ENCODE assay signal across 27 mouse cellular contexts in genomic region chr5:52149138-52149537, GRCm38 (mm10). TPM values are rescaled to one million over a fixed set of nuclear protein-coding genes. Genes with fewer than 3 reads are reported as not detected.
DNase-seq lines count a peak whose midpoint lies in the region; ATAC-seq and TF ChIP-seq lines count a peak whose summit lies in the region.
"Had no signal": no experiment of that assay in that cellular context is flagged by ENCODE, and none has a peak within 500 bp of the region (broad histone marks: within the 10 kb centered on the region; RNA-seq: fewer than 3 reads in every experiment).

No protein-coding gene starts in this region.

- WGBS in midbrain, embryonic 13.5 days: 95% methylated on average over 3 of the region's 3 CpGs
- WGBS in midbrain, embryonic 14.5 days: 97% methylated on average over 3 of the region's 3 CpGs

- H3K4me2 ChIP-seq in midbrain, embryonic 13.5 days (replicated peaks): no peak overlapping the region
- no peak overlapping the region for H3K4me2 ChIP-seq in midbrain, embryonic 14.5 days (ENCODE audit: low read length)
- H3K4me2 ChIP-seq: embryonic facial prominence, embryonic 13.5 days; forebrain, embryonic 12.5 days; forebrain, embryonic 15.5 days; heart, embryonic 11.5 days; hindbrain, embryonic 13.5 days had no signal

- peak; percentile 23 to 58; a peak in 2 of 4 replicates for TF ChIP-seq EP300 in MEL (IDR thresholded peaks at IDR 0.05; ENCODE audit: low read depth in 1 of 2, low read length in 2 of 2)

- peaks cover 32 to 62% of the 10 kb centered on the region in 2 experiments for H3K36me3 ChIP-seq in MEL (ENCODE audit: control insufficient read depth in 1 of 2, insufficient read depth in 2 of 2, low read length in 2 of 2)
- H3K36me3 ChIP-seq in midbrain, embryonic 13.5 days: peaks cover 29% of the 10 kb centered on the region
- peaks cover 27% of the 10 kb centered on the region for H3K36me3 ChIP-seq in midbrain, embryonic 14.5 days (ENCODE audit: control insufficient read depth, insufficient read depth, low read length)

- H3K4me1 ChIP-seq in MEL (ENCODE audit: control insufficient read depth in 1 of 2, insufficient read depth in 2 of 2, low read length in 2 of 2): peaks cover 2 to 15% of the 10 kb centered on the region in 2 experiments; a peak in 3 of 4 replicates
- H3K4me1 ChIP-seq in midbrain, embryonic 13.5 days (replicated peaks): no peaks in the 10 kb centered on the region
- H3K4me1 ChIP-seq in midbrain, embryonic 14.5 days (ENCODE audit: control insufficient read depth, insufficient read depth, low read length): no peaks in the 10 kb centered on the region
- H3K4me1 ChIP-seq: embryonic facial prominence, embryonic 10.5 days; embryonic facial prominence, embryonic 13.5 days; forebrain, embryonic 12.5 days; forebrain, embryonic 15.5 days; hindbrain, embryonic 10.5 days; hindbrain, embryonic 13.5 days had no signal

- no peak for TF ChIP-seq CTCF in MEL (IDR thresholded peaks at IDR 0.05 in 2 of 3, conservative IDR thresholded peaks at IDR 0.05 in 1 of 3; ENCODE audit: control insufficient read depth in 1 of 3, insufficient read depth in 1 of 3, low read depth in 2 of 3, low read length in 3 of 3, poor library complexity in 1 of 3, severe bottlenecking in 1 of 3)

- H3K79me2 ChIP-seq in MEL (ENCODE audit: control insufficient read depth, insufficient read depth, low read length, poor library complexity): peaks cover 2% of the 10 kb centered on the region; the same call in 1 of the 2 replicates

- no peak for TF ChIP-seq RAD21 in MEL (IDR thresholded peaks at IDR 0.05; ENCODE audit: low read depth, low read length)

- DNase-seq in CD4-positive helper T cell, adult 2 months (ENCODE audit: low read depth, low spot score): peak; percentile 66
- peak; percentile 33 for DNase-seq in MEL (ENCODE audit: low read depth, low spot score)
- peak; percentile 74 for DNase-seq in induced T-regulatory cell, adult 2 months (ENCODE audit: low read depth)
- DNase-seq in thymus, postnatal 36 days: no peak
- DNase-seq in midbrain, embryonic 14.5 days: no peak
- no peak for DNase-seq in gastrocnemius, postnatal 25 days
- DNase-seq: adrenal gland, adult 2 months; adrenal gland, postnatal 14 days; cerebellum, adult 11-12 months; cerebellum, adult 8-10 months; cerebellum, postnatal 10 days; cerebellum, postnatal 36 days; embryo, embryonic 11 days; gastrocnemius, postnatal 10 days; heart, adult 11 months; heart, postnatal 36 days had no signal

- TF ChIP-seq POLR2A in MEL (IDR thresholded peaks at IDR 0.05; ENCODE audit: control insufficient read depth in 1 of 2, insufficient read depth in 1 of 2, low read depth in 1 of 2, low read length in 2 of 2, poor library complexity in 1 of 2): no peak; a peak in 1 of 4 replicates

- H3K4me3 ChIP-seq in MEL (ENCODE audit: control insufficient read depth in 1 of 2, insufficient read depth in 1 of 2, low read depth in 2 of 2, low read length in 2 of 2): no peak overlapping the region
- H3K4me3 ChIP-seq in midbrain, embryonic 13.5 days (replicated peaks): no peak overlapping the region
- no peak overlapping the region for H3K4me3 ChIP-seq in midbrain, embryonic 14.5 days (replicated peaks; ENCODE audit: low read depth, low read length)
- H3K4me3 ChIP-seq: embryonic facial prominence, embryonic 10.5 days; embryonic facial prominence, embryonic 13.5 days; erythroblast, embryonic 14.5 days; forebrain, embryonic 12.5 days; forebrain, embryonic 15.5 days; hindbrain, embryonic 10.5 days; hindbrain, embryonic 13.5 days had no signal

- H3K9me3 ChIP-seq in MEL (replicated peaks; ENCODE audit: insufficient read depth, low read length): no peaks in the 10 kb centered on the region
- no peaks in the 10 kb centered on the region for H3K9me3 ChIP-seq in midbrain, embryonic 13.5 days
- H3K9me3 ChIP-seq in midbrain, embryonic 14.5 days (ENCODE audit: control insufficient read depth, low read length): no peaks in the 10 kb centered on the region
- H3K9me3 ChIP-seq: embryonic facial prominence, embryonic 10.5 days; embryonic facial prominence, embryonic 13.5 days; forebrain, embryonic 12.5 days; forebrain, embryonic 15.5 days; hindbrain, embryonic 10.5 days; hindbrain, embryonic 13.5 days had no signal

- no peaks in the 10 kb centered on the region for H3K27me3 ChIP-seq in MEL (ENCODE audit: control insufficient read depth in 1 of 2, insufficient read depth in 2 of 2, low read length in 2 of 2)
- no peaks in the 10 kb centered on the region for H3K27me3 ChIP-seq in midbrain, embryonic 13.5 days
- no peaks in the 10 kb centered on the region for H3K27me3 ChIP-seq in midbrain, embryonic 14.5 days (ENCODE audit: control insufficient read depth, insufficient read depth, low read length)
- H3K27me3 ChIP-seq: embryonic facial prominence, embryonic 13.5 days; forebrain, embryonic 12.5 days; forebrain, embryonic 15.5 days; hindbrain, embryonic 13.5 days had no signal

- no peak overlapping the region for H3K27ac ChIP-seq in MEL (ENCODE audit: control insufficient read depth, low read depth, low read length)
- no peak overlapping the region for H3K27ac ChIP-seq in midbrain, embryonic 13.5 days
- H3K27ac ChIP-seq in midbrain, embryonic 14.5 days (replicated peaks; ENCODE audit: low read depth, low read length): no peak overlapping the region
- H3K27ac ChIP-seq: embryonic facial prominence, embryonic 10.5 days; embryonic facial prominence, embryonic 13.5 days; forebrain, embryonic 12.5 days; forebrain, embryonic 15.5 days; hindbrain, embryonic 10.5 days; hindbrain, embryonic 13.5 days had no signal

- ATAC-seq in midbrain, embryonic 13.5 days: no peak
- no peak for ATAC-seq in midbrain, embryonic 14.5 days (ENCODE audit: low FRiP score, low TSS enrichment)
- ATAC-seq: forebrain, embryonic 15.5 days; hindbrain, embryonic 16.5 days; intestine, postnatal 0 days had no signal

- H3K9ac ChIP-seq in MEL (ENCODE audit: control insufficient read depth, low read depth, low read length, poor library complexity, severe bottlenecking): no peak overlapping the region
- H3K9ac ChIP-seq in midbrain, embryonic 13.5 days (replicated peaks): no peak overlapping the region
- no peak overlapping the region for H3K9ac ChIP-seq in midbrain, embryonic 14.5 days (replicated peaks; ENCODE audit: low read length)
- H3K9ac ChIP-seq: embryonic facial prominence, embryonic 13.5 days; forebrain, embryonic 12.5 days; forebrain, embryonic 15.5 days; hindbrain, embryonic 13.5 days had no signal

TF ChIP-seq in MEL, 35 proteins besides CTCF, POLR2A, EP300 and RAD21:
- TF ChIP-seq ZC3H11A (IDR thresholded peaks at IDR 0.05; ENCODE audit: low read depth, low read length) (no peak), MEF2A (IDR thresholded peaks at IDR 0.05; ENCODE audit: extremely low read depth, insufficient replicate concordance, low read depth, low read length, poor library complexity, severe bottlenecking) (no peak), USF2 (IDR thresholded peaks at IDR 0.05; ENCODE audit: borderline replicate concordance in 1 of 2, insufficient read depth in 1 of 2, low read depth in 1 of 2, low read length in 2 of 2) (0 out of 4 replicates have a peak, but pooled peaks of 1 of the 2 experiments have one; percentile 6)
TF ChIP-seq in MEL: peak in this region for 1.

RNA-seq across cellular contexts. Expression of gene Dhx15, which starts 41.2 kb away (rescaled TPM):
- 153 and 157 TPM in 2 replicates for total RNA-seq in MEL (2012; rRNA removed)
- polyA plus RNA-seq in MEL (2012; ENCODE audit: insufficient read depth in 1 of 2, insufficient read length in 2 of 2, low read depth in 1 of 2, low replicate concordance in 2 of 2, missing spikeins in 1 of 2): 100 to 1,000 TPM; 309 to 348 TPM
- 164 and 169 TPM in 2 replicates for polyA plus RNA-seq in midbrain, embryonic 13.5 days (2015; fragmentation: Nextera tagmentation; extraction: Ambion mirVana)
- polyA plus RNA-seq in midbrain, embryonic 14.5 days (2014; fragmentation: Nextera tagmentation; extraction: Ambion mirVana): 84.0 and 87.5 TPM in 2 replicates
- 10 to 100 TPM; 33.4 to 34.6 TPM for total RNA-seq in gastrocnemius, postnatal 25 days (2021)

Comparison
In these comparisons a context has a peak if more than half of its experiments do, and no peak if none do; other contexts are left out.
1. DNase-seq: peak in CD4-positive helper T cell, adult 2 months (single experiment), MEL (single experiment) and induced T-regulatory cell, adult 2 months (single experiment); none in thymus, postnatal 36 days (0 of 2), midbrain, embryonic 14.5 days (single experiment) and gastrocnemius, postnatal 25 days (single experiment).